Mouse (Mus musculus): ENCODE results near the gene 4933415A04Rik.

DNA sequence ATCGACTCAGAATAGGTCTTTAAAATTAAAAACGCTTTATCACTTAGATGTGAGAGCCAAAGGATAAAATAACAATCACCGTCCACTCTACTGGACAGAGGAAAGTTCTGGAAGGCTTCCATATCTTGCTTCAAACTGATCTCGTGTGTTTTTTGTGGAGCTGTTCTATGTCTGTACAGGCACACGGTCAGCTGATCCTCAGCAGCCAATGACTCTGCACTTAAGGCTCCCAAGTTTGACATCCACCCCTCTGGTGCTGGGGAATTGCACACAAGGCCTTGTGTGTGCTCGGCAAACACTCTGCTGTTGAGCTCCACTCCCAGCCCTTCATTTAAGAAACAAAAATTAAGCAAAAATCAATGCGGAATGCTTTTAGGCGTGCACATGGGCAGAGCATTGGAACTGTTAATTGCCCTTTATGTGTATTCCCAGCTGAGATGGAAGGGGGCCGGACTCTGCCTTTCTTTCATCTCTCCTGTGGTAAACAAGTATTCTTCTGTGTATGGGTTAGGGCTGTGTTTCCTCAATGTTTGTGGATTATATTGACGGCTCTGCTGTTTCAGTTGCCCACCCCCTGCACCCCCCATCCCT, 23.1 kb upstream of the 4933415A04Rik start:
- TF ChIP-seq CTCF (conservative IDR thresholded peaks at IDR 0.05; ENCODE audit: low read length) = no peak
- TF ChIP-seq POU5F1 (IDR thresholded peaks at IDR 0.05; ENCODE audit: borderline replicate concordance, low read length) = no peak
- no peak for TF ChIP-seq NANOG (IDR thresholded peaks at IDR 0.05; ENCODE audit: borderline replicate concordance, low read length)
